Mouse (Mus musculus): ENCODE results near the gene Sf3b2. TPM values are rescaled to one million over a fixed set of nuclear protein-coding genes. Genes with fewer than 3 reads are reported as not detected.

Sf3b2 gene
- total and polyA plus RNA-seq, 3 experiments = 180 to 331 (median 259) TPM

GRCm38 (mm10) chr19:5268017-5268416 is 27.2 kb downstream of the Sf3b2 start:
- Histone ChIP-seq H3K79me2 (ENCODE audit: control insufficient read depth, insufficient read depth, low read length, poor library complexity) (peaks cover 13% of the 10 kb centered on the region), H3K9ac (ENCODE audit: control insufficient read depth, low read depth, low read length, poor library complexity, severe bottlenecking) (no peak overlapping the region; the same call in 1 of the 2 replicates), H3K4me1 (ENCODE audit: control insufficient read depth in 1 of 2, insufficient read depth in 2 of 2, low read length in 2 of 2) (peaks cover 20 to 44% of the 10 kb centered on the region in 2 experiments), H3K4me3 (ENCODE audit: control insufficient read depth in 1 of 2, insufficient read depth in 1 of 2, low read depth in 2 of 2, low read length in 2 of 2) (peak overlapping the region in 1 of 2 experiments; percentile 14; a peak in 1 of 4 replicates), H3K9me3 (replicated peaks; ENCODE audit: insufficient read depth, low read length) (no peaks in the 10 kb centered on the region), H3K36me3 (ENCODE audit: control insufficient read depth in 1 of 2, insufficient read depth in 2 of 2, low read length in 2 of 2) (peaks cover 0 to 57% of the 10 kb centered on the region in 2 experiments; a peak in 2 of 4 replicates), H3K27me3 (ENCODE audit: control insufficient read depth in 1 of 2, insufficient read depth in 2 of 2, low read length in 2 of 2) (no peaks in the 10 kb centered on the region), H3K27ac (ENCODE audit: control insufficient read depth, low read depth, low read length) (peak overlapping the region; percentile 70)
- DNase-seq (ENCODE audit: low read depth, low spot score) = peak; percentile 71
- no peak for TF ChIP-seq NELFE (IDR thresholded peaks at IDR 0.05; ENCODE audit: low read depth, low read length)
- TF ChIP-seq POLR2AphosphoS5 (IDR thresholded peaks at IDR 0.05; ENCODE audit: borderline replicate concordance, low read depth, low read length) = no peak
- TF ChIP-seq MYC (IDR thresholded peaks at IDR 0.05; ENCODE audit: low read depth, low read length) = peak; percentile 76; the same call in 1 of the 2 replicates
- no peak for TF ChIP-seq MAZ (IDR thresholded peaks at IDR 0.05; ENCODE audit: low read depth, low read length)
- TF ChIP-seq ZNF384 (IDR thresholded peaks at IDR 0.05; ENCODE audit: low read depth, low read length) = no peak
- peak; percentile 54; the same call in 1 of the 2 replicates for TF ChIP-seq MEF2A (IDR thresholded peaks at IDR 0.05; ENCODE audit: extremely low read depth, insufficient replicate concordance, low read depth, low read length, poor library complexity, severe bottlenecking)
- no peak for TF ChIP-seq ZMIZ1 (IDR thresholded peaks at IDR 0.05; ENCODE audit: low read depth, low read length)
- no peak for TF ChIP-seq UBTF (IDR thresholded peaks at IDR 0.05; ENCODE audit: borderline replicate concordance, insufficient read depth, low read depth, low read length)
- no peak for TF ChIP-seq POLR2A (IDR thresholded peaks at IDR 0.05; ENCODE audit: control insufficient read depth in 1 of 2, insufficient read depth in 1 of 2, low read depth in 1 of 2, low read length in 2 of 2, poor library complexity in 1 of 2)
- no peak for TF ChIP-seq ZKSCAN1 (IDR thresholded peaks at IDR 0.05; ENCODE audit: low read depth, low read length)
- no peak for TF ChIP-seq CHD2 (IDR thresholded peaks at IDR 0.05; ENCODE audit: low read length)
- peak; percentile 40 for TF ChIP-seq MXI1 (IDR thresholded peaks at IDR 0.05; ENCODE audit: low read depth, low read length)
- TF ChIP-seq EP300 (IDR thresholded peaks at IDR 0.05; ENCODE audit: low read depth in 1 of 2, low read length in 2 of 2) = peak; percentile 51 to 67
- no peak for TF ChIP-seq JUND (IDR thresholded peaks at IDR 0.05; ENCODE audit: low read depth, low read length)
- TF ChIP-seq TBP (IDR thresholded peaks at IDR 0.05; ENCODE audit: low read depth, low read length) = no peak
- no peak for TF ChIP-seq NRF1 (IDR thresholded peaks at IDR 0.05; ENCODE audit: insufficient read depth, low read depth, low read length, poor library complexity, severe bottlenecking)
- no peak for TF ChIP-seq RAD21 (IDR thresholded peaks at IDR 0.05; ENCODE audit: low read depth, low read length)
- no peak for TF ChIP-seq KAT2A (conservative IDR thresholded peaks at IDR 0.05; ENCODE audit: low read depth, low read length)
- peak; percentile 78 for TF ChIP-seq GATA1 (IDR thresholded peaks at IDR 0.05; ENCODE audit: low read depth, low read length)
- no peak for TF ChIP-seq ZC3H11A (IDR thresholded peaks at IDR 0.05; ENCODE audit: low read depth, low read length)
- TF ChIP-seq MAFK (IDR thresholded peaks at IDR 0.05; ENCODE audit: borderline replicate concordance, low read depth, low read length) = no peak
- no peak for TF ChIP-seq POLR2AphosphoS2 (IDR thresholded peaks at IDR 0.05; ENCODE audit: low read length)
- TF ChIP-seq TCF12 (IDR thresholded peaks at IDR 0.05; ENCODE audit: low read depth, low read length) = peak; percentile 68
- no peak for TF ChIP-seq MYB (IDR thresholded peaks at IDR 0.05; ENCODE audit: low read depth, low read length)
- TF ChIP-seq USF1 (IDR thresholded peaks at IDR 0.05; ENCODE audit: low read depth, low read length) = no peak
- peak; percentile 80 for TF ChIP-seq BHLHE40 (IDR thresholded peaks at IDR 0.05; ENCODE audit: borderline replicate concordance, low read depth, low read length)
- TF ChIP-seq ETS1 (IDR thresholded peaks at IDR 0.05; ENCODE audit: low read depth, low read length) = 0 out of 2 replicates have a peak, but pooled peaks have one; percentile 44
- peak; percentile 58 for TF ChIP-seq SIN3A (IDR thresholded peaks at IDR 0.05; ENCODE audit: low read length)
- TF ChIP-seq HCFC1 (IDR thresholded peaks at IDR 0.05; ENCODE audit: low read depth, low read length) = no peak
- no peak for TF ChIP-seq CTCF (IDR thresholded peaks at IDR 0.05 in 2 of 3, conservative IDR thresholded peaks at IDR 0.05 in 1 of 3; ENCODE audit: control insufficient read depth in 1 of 3, insufficient read depth in 1 of 3, low read depth in 2 of 3, low read length in 3 of 3, poor library complexity in 1 of 3, severe bottlenecking in 1 of 3)
- no peak for TF ChIP-seq ELF1 (IDR thresholded peaks at IDR 0.05; ENCODE audit: low read depth, low read length)
- no peak for TF ChIP-seq E2F4 (IDR thresholded peaks at IDR 0.05; ENCODE audit: borderline replicate concordance, low read depth, low read length)
- peak; percentile 56; the same call in 1 of the 2 replicates for TF ChIP-seq MAX (IDR thresholded peaks at IDR 0.05; ENCODE audit: low read length)
- TF ChIP-seq TAL1 (IDR thresholded peaks at IDR 0.05; ENCODE audit: low read length) = peak; percentile 83
- no peak for TF ChIP-seq SMC3 (IDR thresholded peaks at IDR 0.05; ENCODE audit: low read depth, low read length)
- no peak for TF ChIP-seq CHD1 (IDR thresholded peaks at IDR 0.05; ENCODE audit: low read depth, low read length)
- peak; percentile 57; the same call in 1 of the 2 replicates for TF ChIP-seq RCOR1 (IDR thresholded peaks at IDR 0.05; ENCODE audit: low read depth, low read length)
- TF ChIP-seq GABPA (IDR thresholded peaks at IDR 0.05; ENCODE audit: low read depth, low read length) = no peak
